Mouse (Mus musculus) small intestine, adult 2 months (tissue): ENCODE measurements around the gene Ncoa3. TPM values are rescaled to one million over a fixed set of nuclear protein-coding genes. Genes with fewer than 3 reads are reported as not detected.
A peak's percentile ranks its signal among the peaks of the same experiment; 100 is the strongest.

Source experiments
- H3K27ac ChIP-seq: fragments of 200-500 bp; 2 replicates; pipeline ENCODE4 v1.5.1; 2012; ENCODE audit warnings: low read depth, low read length, control low read depth, inconsistent platforms; ENCODE audit not compliant: insufficient read depth
- H3K27me3 ChIP-seq: fragments of 200-500 bp; 2 replicates; pipeline ENCODE4 v1.6.1; 2012; ENCODE audit warnings: mild to moderate bottlenecking, moderate library complexity, low read length, inconsistent platforms; ENCODE audit not compliant: control insufficient read depth, insufficient read depth
- H3K36me3 ChIP-seq: fragments of 200-500 bp; 2 replicates; pipeline ENCODE4 v1.6.1; 2012; ENCODE audit warnings: mild to moderate bottlenecking, low read length, control low read depth, inconsistent platforms; ENCODE audit not compliant: control insufficient read depth, insufficient read depth
- H3K4me1 ChIP-seq: fragments of 200-500 bp; 2 replicates; pipeline ENCODE4 v1.6.1; 2012; ENCODE audit warnings: low read length, inconsistent platforms, mixed read lengths; ENCODE audit not compliant: control insufficient read depth, insufficient read depth, insufficient read length
- H3K4me3 ChIP-seq: fragments of 200-500 bp; 2 replicates; pipeline ENCODE4 v1.5.1; 2012; ENCODE audit warnings: low read depth, mild to moderate bottlenecking, control low read depth, inconsistent platforms, low read length, moderate library complexity
- CTCF ChIP-seq: fragments of 200-500 bp; IDR thresholded peaks from 2 replicates; pipeline ENCODE4 v1.5.1; 2012; ENCODE audit warnings: low read depth, mild to moderate bottlenecking, control low read depth, inconsistent platforms, low read length, moderate library complexity, mixed read lengths; ENCODE audit not compliant: insufficient replicate concordance, insufficient read length; ENCODE audit errors: extremely low read depth
- POLR2A ChIP-seq: fragments of 200-500 bp; IDR thresholded peaks from 2 replicates; pipeline ENCODE4 v1.6.1; 2012; ENCODE audit warnings: low read depth, mild to moderate bottlenecking, control low read depth, inconsistent platforms, low read length, moderate library complexity
- WGBS: fragments of 180-500 bp; shearing (Covaris S2); methylation state at CpG from one replicate; pipeline ENCODE4 v1.1.7; 2018; 5-methylcytosine and 5-hydroxymethylcytosine counted together
- polyA plus RNA-seq: library from polyadenylated mRNA; depleted of rRNA; stranded (reverse); fragments of >200 nt; gene quantifications from 2 replicates; pipeline ENCODE4 v1.2.3, GENCODE M21; 2012

Ncoa3 gene
- polyA plus RNA-seq, 1 experiment = 20.1 TPM

DNA sequence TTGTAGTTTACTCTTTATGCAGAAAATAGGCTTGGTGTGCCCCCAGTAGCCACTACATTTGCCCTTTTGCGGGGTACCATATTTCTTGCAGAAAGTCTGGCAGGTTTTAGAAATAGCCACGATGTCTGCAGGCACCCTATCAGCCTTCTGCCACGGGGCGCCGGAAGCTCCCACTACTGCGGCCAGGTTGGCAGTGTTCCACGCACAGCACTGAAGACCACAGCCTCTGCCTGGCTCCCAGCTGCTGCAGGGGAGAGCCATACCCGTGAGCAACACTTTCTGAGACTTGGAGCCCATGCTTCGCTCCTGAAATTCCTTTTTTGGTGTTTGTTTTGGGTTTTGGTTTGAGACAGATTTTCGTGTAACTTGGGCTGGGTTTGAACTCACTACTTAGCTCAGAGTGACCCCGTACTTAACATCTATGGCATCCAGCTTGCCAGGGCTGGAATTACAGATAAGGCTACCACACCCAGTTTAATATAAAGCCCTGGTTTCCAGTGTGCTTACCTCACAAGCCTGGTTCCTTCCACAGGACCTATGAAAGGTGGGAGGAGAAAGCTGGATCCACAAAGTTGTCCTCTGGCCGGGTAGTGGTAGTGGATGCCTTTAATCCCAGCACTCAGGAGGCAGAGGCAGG is 40.9 kb upstream of the Ncoa3 start:
- peaks cover 14% of the 10 kb centered on the region for H3K4me1 ChIP-seq
- WGBS = 61% methylated on average over 12 of the region's 12 CpGs
- no peak for TF ChIP-seq POLR2A
- TF ChIP-seq CTCF = no peak
- H3K36me3 ChIP-seq = no peaks in the 10 kb centered on the region
- no peaks in the 10 kb centered on the region for H3K27me3 ChIP-seq
- H3K27ac ChIP-seq = no peak overlapping the region
- no peak overlapping the region for H3K4me3 ChIP-seq

DNA sequence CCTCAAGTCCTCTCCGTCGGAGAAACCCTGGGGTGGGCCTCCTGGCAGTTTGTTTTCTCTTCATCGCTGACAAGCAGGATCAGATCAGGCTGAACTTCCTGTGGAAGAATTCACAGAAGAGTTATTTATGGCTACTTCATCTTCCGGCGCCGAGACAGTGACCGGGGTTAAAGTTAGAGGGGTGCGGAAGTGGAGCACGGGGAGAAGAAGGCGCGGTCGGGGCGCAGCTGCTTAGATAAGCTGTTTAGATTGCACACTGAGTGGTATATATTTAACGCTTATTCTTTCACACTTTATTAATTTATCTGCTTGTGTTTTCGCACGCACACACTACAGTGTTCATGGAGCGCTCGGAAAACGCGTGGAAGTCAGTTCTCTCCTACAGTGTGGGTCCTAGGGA is 37.6 kb upstream of the Ncoa3 start:
- TF ChIP-seq POLR2A (peak; percentile 53), CTCF (no peak)
- 10% methylated on average over 20 of the region's 20 CpGs for WGBS
- no peaks in the 10 kb centered on the region for H3K27me3 ChIP-seq
- peak overlapping the region; percentile 72 for H3K27ac ChIP-seq
- no peaks in the 10 kb centered on the region for H3K36me3 ChIP-seq
- peaks cover 14% of the 10 kb centered on the region for H3K4me1 ChIP-seq
- H3K4me3 ChIP-seq = peak overlapping the region; percentile 33

DNA sequence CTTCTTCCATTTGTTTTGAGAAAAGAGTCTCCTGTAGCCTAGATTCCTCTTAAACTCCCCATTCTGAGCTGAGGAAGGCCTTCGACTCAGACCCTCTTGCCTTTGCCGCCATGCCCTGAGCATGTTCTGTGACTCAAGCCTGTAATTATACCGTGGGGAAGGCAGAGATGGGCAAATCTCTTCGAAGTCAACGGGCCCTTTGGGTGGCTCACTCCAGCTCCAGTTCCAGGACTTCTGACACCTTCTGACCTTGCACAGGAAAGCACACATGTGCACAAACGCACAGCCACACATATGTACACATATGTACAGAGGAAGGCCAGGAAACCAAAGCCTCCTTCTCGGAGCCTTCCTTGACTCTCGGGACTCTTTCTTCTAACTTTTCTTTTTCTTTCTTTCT is 37.0 kb upstream of the Ncoa3 start:
- Histone ChIP-seq H3K4me1 (peaks cover 14% of the 10 kb centered on the region), H3K36me3 (no peaks in the 10 kb centered on the region), H3K4me3 (no peak overlapping the region), H3K27ac (peak overlapping the region; percentile 72), H3K27me3 (no peaks in the 10 kb centered on the region)
- 67% methylated on average over 8 of the region's 8 CpGs for WGBS
- TF ChIP-seq POLR2A = no peak
- no peak for TF ChIP-seq CTCF

DNA sequence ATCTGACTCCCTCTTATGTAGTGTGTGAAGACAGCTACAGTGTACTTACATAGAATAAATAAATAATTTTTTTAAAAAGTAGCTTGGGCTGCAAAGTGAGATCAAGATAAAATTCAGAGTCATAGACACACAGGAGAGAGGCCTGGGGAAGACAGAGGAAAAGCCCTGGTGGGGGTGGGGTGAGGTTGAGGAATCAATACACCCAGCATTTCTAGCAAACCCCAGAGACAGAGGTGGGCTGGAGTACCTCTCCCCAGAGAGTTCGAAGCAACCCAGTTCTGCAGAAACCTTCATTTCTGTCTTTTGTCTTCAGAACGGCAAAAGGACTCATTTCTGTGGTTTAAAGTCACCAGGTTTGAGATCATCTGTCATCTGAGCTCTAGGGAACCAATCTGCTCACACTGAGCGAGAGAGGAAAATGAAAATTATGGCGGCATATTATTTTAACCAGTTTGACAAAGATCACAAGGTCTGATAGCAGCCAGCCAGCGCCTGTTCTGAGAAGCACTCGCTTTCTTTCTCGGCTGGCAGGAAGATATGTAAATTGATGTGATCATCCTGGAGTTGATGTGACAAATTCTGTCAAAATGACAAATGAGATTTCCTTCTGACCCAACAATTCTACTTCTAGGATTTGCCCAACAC is 36.2 kb upstream of the Ncoa3 start:
- Histone ChIP-seq H3K27ac (no peak overlapping the region), H3K4me1 (peaks cover 14% of the 10 kb centered on the region), H3K36me3 (no peaks in the 10 kb centered on the region), H3K4me3 (no peak overlapping the region), H3K27me3 (no peaks in the 10 kb centered on the region)
- TF ChIP-seq POLR2A (no peak), CTCF (no peak)
- WGBS = 79% methylated on average over 7 of the region's 7 CpGs

DNA sequence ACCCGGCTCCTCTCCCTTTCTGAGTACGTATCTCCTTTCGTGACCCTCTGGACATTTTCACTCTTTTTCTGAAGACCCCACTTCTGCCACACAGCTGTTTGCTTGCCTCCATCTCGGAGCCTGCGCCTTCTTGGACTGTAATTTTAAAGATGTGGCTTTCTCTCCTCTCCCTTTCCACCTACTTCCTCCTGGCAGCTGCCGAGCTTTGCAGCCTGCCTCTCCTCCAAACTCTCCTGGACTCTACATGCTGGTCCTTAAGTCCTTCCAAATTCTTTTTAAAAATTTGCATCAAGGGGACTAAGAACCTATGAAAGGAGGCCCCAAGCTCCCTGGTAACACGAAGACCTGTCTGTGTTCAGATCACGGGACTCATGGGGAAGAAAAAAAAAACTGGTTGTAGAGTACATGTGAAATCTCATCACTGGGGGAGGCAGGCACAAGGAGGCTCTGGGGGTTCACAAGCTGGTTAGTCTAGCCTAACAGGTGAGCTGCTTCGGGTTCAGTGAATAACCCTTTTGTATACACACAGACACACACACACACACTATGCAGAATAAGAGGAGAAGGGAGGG is 35.1 kb upstream of the Ncoa3 start:
- 61% methylated on average over 9 of the region's 9 CpGs for WGBS
- Histone ChIP-seq H3K27me3 (no peaks in the 10 kb centered on the region), H3K27ac (no peak overlapping the region), H3K36me3 (no peaks in the 10 kb centered on the region), H3K4me1 (peaks cover 12% of the 10 kb centered on the region; the same call in 1 of the 2 replicates), H3K4me3 (no peak overlapping the region)
- TF ChIP-seq POLR2A = no peak
- no peak for TF ChIP-seq CTCF

DNA sequence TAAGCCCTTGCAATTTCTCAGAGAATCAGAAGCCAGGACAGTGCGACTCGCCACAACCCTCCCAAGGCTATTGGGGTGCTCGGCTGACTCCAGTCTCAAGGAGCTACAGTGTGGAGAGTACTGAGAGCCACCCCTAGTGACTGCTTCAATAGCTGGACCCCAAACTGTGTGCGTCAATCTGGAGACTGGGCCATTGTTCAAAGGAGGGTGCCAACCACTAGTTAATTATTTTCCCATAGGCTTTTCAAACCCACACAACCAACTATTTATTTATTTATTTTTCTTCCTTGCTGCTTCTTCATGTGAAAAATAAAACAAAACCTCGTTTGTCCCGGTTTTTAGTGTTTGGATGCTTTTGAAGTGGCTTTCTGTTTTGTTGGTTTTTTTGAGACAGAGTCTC is 33.9 kb upstream of the Ncoa3 start:
- Histone ChIP-seq H3K27me3 (no peaks in the 10 kb centered on the region), H3K36me3 (no peaks in the 10 kb centered on the region), H3K4me1 (peaks cover 12% of the 10 kb centered on the region; the same call in 1 of the 2 replicates), H3K4me3 (no peak overlapping the region), H3K27ac (no peak overlapping the region)
- WGBS = 95% methylated on average over 6 of the region's 6 CpGs
- TF ChIP-seq CTCF (no peak), POLR2A (no peak)

DNA sequence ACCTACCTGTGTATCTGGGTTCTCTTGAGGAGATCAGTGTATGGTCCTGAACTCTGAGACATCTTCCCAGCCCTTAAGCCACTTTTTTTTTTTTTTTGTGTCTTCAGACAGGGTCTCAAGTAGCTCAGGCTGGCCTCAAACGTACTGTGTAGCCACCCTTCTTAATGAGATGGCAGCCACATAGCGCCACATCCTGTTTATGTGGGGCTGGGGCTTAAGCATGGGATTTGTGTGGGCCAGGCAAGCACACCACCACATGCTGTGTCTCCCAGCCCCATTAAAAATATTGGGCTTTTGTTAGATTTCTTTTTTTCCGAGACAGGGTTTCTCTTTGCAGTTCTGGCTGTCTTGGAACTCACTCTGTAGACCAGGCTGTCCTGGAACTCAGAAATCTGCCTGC is 31.7 kb upstream of the Ncoa3 start:
- Histone ChIP-seq H3K27ac (no peak overlapping the region), H3K4me3 (no peak overlapping the region), H3K27me3 (no peaks in the 10 kb centered on the region), H3K36me3 (no peaks in the 10 kb centered on the region), H3K4me1 (peaks cover 5% of the 10 kb centered on the region; the same call in 1 of the 2 replicates)
- WGBS = 94% methylated on average over 3 of the region's 3 CpGs
- TF ChIP-seq CTCF (no peak), POLR2A (no peak)
